Mouse (Mus musculus) fat pad, adult 2 months (tissue): ENCODE results near the gene Ppil6.

Experiments used
- DNase-seq: peaks from one replicate; pipeline ENCODE4 v3.0.0-alpha.2; 2011; ENCODE audit warnings: low read depth, low spot score; ENCODE audit errors: extremely low read depth

Gene Ppil6

GRCm38 (mm10) chr10:41561701-41562395 is 71.6 kb downstream of the Ppil6 start:
- DNase-seq: no peak
